Mouse (Mus musculus): Measurements from ENCODE around the gene Fam19a4. TPM values are rescaled to one million over a fixed set of nuclear protein-coding genes. Genes with fewer than 3 reads are reported as not detected.

Fam19a4 gene
- polyA plus RNA-seq, 1 experiment from 2014 or later = 2.6 TPM

- DNase-seq (ENCODE audit: low spot score) (no peak), ATAC-seq (ENCODE audit: low FRiP score) (no peak)
- Histone ChIP-seq H3K4me2 (replicated peaks) (no peak overlapping the region), H3K9ac (no peak overlapping the region), H3K27ac (no peak overlapping the region), H3K4me1 (replicated peaks; ENCODE audit: control insufficient read depth, insufficient read depth, low read length) (peaks cover 5% of the 10 kb centered on the region; the same call in 1 of the 2 replicates), H3K27me3 (ENCODE audit: control insufficient read depth, insufficient read depth, low read length) (no peaks in the 10 kb centered on the region), H3K4me3 (replicated peaks; ENCODE audit: low read length) (no peak overlapping the region), H3K36me3 (replicated peaks; ENCODE audit: control insufficient read depth, insufficient read depth) (no peaks in the 10 kb centered on the region), H3K9me3 (ENCODE audit: control insufficient read depth, low read length) (no peaks in the 10 kb centered on the region)
- 40% methylated on average over 8 of the region's 8 CpGs for WGBS
These were observed 7.9 kb downstream of the Fam19a4 start for GRCm38 (mm10) chr6:97052196-97052770.

DNA sequence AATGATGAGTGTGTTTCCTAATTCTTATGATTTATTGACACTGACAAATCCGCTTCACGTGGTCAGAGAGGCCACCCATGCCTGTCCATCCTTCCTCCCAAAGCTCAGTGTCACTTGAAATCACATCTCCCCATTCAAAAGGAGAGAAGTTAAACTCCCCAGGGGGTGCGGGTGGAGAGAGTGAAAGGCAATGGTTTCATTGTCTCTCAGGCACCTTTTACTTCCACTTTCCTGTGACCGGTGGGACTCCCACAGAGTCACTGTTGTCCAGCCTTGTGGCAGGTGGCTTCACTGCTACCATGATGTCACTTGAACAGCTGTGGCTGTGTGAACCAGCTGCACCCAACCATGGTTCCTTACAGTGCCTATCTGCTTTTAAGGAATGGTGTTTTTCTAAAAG lies 11.8 kb downstream of the Fam19a4 start:
- Histone ChIP-seq H3K9ac (no peak overlapping the region), H3K4me1 (replicated peaks; ENCODE audit: control insufficient read depth, insufficient read depth, low read length) (peaks cover 5% of the 10 kb centered on the region; the same call in 1 of the 2 replicates), H3K4me2 (replicated peaks) (no peak overlapping the region), H3K9me3 (ENCODE audit: control insufficient read depth, low read length) (no peaks in the 10 kb centered on the region), H3K27ac (no peak overlapping the region), H3K27me3 (ENCODE audit: control insufficient read depth, insufficient read depth, low read length) (no peaks in the 10 kb centered on the region), H3K36me3 (replicated peaks; ENCODE audit: control insufficient read depth, insufficient read depth) (no peaks in the 10 kb centered on the region), H3K4me3 (replicated peaks; ENCODE audit: low read length) (no peak overlapping the region)
- no peak for DNase-seq (ENCODE audit: low spot score)
- 17% methylated on average over 4 of the region's 4 CpGs for WGBS
- ATAC-seq (ENCODE audit: low FRiP score) = no peak

GRCm38 (mm10) chr6:97046541-97046940 lies 13.7 kb downstream of the Fam19a4 start:
- Histone ChIP-seq H3K36me3 (replicated peaks; ENCODE audit: control insufficient read depth, insufficient read depth) (no peaks in the 10 kb centered on the region), H3K4me3 (replicated peaks; ENCODE audit: low read length) (no peak overlapping the region), H3K4me1 (replicated peaks; ENCODE audit: control insufficient read depth, insufficient read depth, low read length) (no peaks in the 10 kb centered on the region), H3K4me2 (replicated peaks) (no peak overlapping the region), H3K27me3 (ENCODE audit: control insufficient read depth, insufficient read depth, low read length) (no peaks in the 10 kb centered on the region), H3K9me3 (ENCODE audit: control insufficient read depth, low read length) (no peaks in the 10 kb centered on the region), H3K9ac (no peak overlapping the region), H3K27ac (no peak overlapping the region)
- no peak for DNase-seq (ENCODE audit: low spot score)
- no peak for ATAC-seq (ENCODE audit: low FRiP score)
- WGBS = 83% methylated on average over 4 of the region's 4 CpGs

- ATAC-seq (ENCODE audit: low FRiP score) = no peak
- Histone ChIP-seq H3K27ac (no peak overlapping the region), H3K27me3 (ENCODE audit: control insufficient read depth, insufficient read depth, low read length) (no peaks in the 10 kb centered on the region), H3K4me2 (replicated peaks) (no peak overlapping the region), H3K9me3 (ENCODE audit: control insufficient read depth, low read length) (no peaks in the 10 kb centered on the region), H3K4me3 (replicated peaks; ENCODE audit: low read length) (no peak overlapping the region), H3K36me3 (replicated peaks; ENCODE audit: control insufficient read depth, insufficient read depth) (no peaks in the 10 kb centered on the region), H3K4me1 (replicated peaks; ENCODE audit: control insufficient read depth, insufficient read depth, low read length) (no peaks in the 10 kb centered on the region), H3K9ac (no peak overlapping the region)
- 50% methylated on average over 5 of the region's 5 CpGs for WGBS
- DNase-seq (ENCODE audit: low spot score) = peak; percentile 87
These were observed 33.0 kb downstream of the Fam19a4 start for GRCm38 (mm10) chr6:97027110-97027677.

DNA sequence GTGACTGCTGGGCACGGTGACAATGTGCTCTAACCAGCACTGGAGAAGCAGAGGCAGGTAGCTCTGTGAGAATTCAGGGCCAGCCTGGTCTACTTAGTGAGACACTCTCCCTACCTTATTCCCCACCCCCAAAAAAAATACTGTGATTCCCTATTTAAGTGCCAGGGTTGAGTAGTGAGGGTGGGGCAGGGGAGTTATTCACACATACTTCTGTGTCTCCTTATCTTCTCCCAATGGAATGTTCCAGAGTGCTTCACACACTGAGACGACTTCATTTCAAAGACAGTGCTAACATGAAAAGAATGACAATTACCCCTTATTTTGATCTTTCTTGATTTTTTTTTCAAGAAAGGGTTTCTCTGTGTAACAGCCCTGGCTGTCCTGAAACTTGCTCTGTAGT lies 40.9 kb downstream of the Fam19a4 start:
- H3K4me3 ChIP-seq (replicated peaks; ENCODE audit: low read length) = no peak overlapping the region
- no peak for DNase-seq (ENCODE audit: low spot score)
- H3K27ac ChIP-seq = no peak overlapping the region
- WGBS = 80% methylated on average over 2 of the region's 2 CpGs
- no peaks in the 10 kb centered on the region for H3K9me3 ChIP-seq (ENCODE audit: control insufficient read depth, low read length)
- no peaks in the 10 kb centered on the region for H3K4me1 ChIP-seq (replicated peaks; ENCODE audit: control insufficient read depth, insufficient read depth, low read length)
- no peaks in the 10 kb centered on the region for H3K27me3 ChIP-seq (ENCODE audit: control insufficient read depth, insufficient read depth, low read length)
- H3K9ac ChIP-seq = no peak overlapping the region
- H3K4me2 ChIP-seq (replicated peaks) = no peak overlapping the region
- H3K36me3 ChIP-seq (replicated peaks; ENCODE audit: control insufficient read depth, insufficient read depth) = no peaks in the 10 kb centered on the region
- no peak for ATAC-seq (ENCODE audit: low FRiP score)

DNA sequence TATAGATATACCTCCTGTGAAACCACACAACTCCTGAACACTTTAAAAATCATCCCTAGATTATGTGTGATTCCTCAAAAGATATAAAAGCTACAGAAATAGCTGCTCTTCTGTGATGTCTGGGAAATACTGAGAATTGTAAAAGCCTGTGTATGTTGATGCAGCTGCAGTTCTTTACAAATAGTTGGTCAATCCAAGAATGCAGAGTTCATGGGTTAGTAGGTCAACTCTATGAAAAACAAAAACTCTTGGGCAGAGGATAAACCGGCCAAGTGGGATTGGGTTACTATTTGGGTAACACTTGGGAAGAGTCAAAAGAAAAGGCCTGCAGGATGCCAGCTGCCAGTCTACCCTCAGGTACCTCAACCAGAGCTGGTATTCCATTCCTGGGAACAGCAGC lies 43.5 kb downstream of the Fam19a4 start:
- 85% methylated on average over 1 of the region's 1 CpGs for WGBS
- no peak for ATAC-seq (ENCODE audit: low FRiP score)
- H3K4me3 ChIP-seq (replicated peaks; ENCODE audit: low read length) = no peak overlapping the region

DNA sequence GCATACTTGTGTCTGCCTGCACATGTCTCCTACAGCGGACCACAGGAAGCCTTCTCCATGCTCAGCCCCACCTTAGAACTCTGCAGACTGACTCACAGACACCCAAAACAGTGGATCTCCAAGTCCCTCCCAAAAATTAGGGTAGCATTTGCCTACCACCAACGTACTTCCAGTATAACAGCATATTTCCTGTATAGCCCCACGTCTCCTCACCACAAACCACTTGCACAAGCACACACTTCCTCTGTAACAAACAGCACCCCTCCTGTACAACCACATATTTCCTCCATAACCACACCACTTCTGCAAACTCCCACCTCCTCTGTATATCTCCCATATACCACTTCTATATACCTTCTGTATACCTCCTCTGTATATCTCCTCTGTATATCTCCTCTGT lies 44.2 kb downstream of the Fam19a4 start:
- Histone ChIP-seq H3K27me3 (ENCODE audit: control insufficient read depth, insufficient read depth, low read length) (no peaks in the 10 kb centered on the region), H3K36me3 (replicated peaks; ENCODE audit: control insufficient read depth, insufficient read depth) (no peaks in the 10 kb centered on the region), H3K9ac (no peak overlapping the region), H3K27ac (no peak overlapping the region), H3K4me3 (replicated peaks; ENCODE audit: low read length) (no peak overlapping the region), H3K4me2 (replicated peaks) (no peak overlapping the region), H3K9me3 (ENCODE audit: control insufficient read depth, low read length) (no peaks in the 10 kb centered on the region), H3K4me1 (replicated peaks; ENCODE audit: control insufficient read depth, insufficient read depth, low read length) (no peaks in the 10 kb centered on the region)
- ATAC-seq (ENCODE audit: low FRiP score) = no peak
- DNase-seq (ENCODE audit: low spot score) = no peak
- 86% methylated on average over 3 of the region's 3 CpGs for WGBS

More for the DNA sequence above, 43.5 kb downstream of the Fam19a4 start:
- Histone ChIP-seq H3K4me1 (replicated peaks; ENCODE audit: control insufficient read depth, insufficient read depth, low read length) (no peaks in the 10 kb centered on the region), H3K36me3 (replicated peaks; ENCODE audit: control insufficient read depth, insufficient read depth) (no peaks in the 10 kb centered on the region), H3K4me2 (replicated peaks) (no peak overlapping the region), H3K27me3 (ENCODE audit: control insufficient read depth, insufficient read depth, low read length) (no peaks in the 10 kb centered on the region), H3K9ac (no peak overlapping the region), H3K9me3 (ENCODE audit: control insufficient read depth, low read length) (no peaks in the 10 kb centered on the region), H3K27ac (no peak overlapping the region)
- DNase-seq (ENCODE audit: low spot score) = no peak

GRCm38 (mm10) chr6:97006513-97007094 lies 53.6 kb downstream of the Fam19a4 start:
- WGBS = 45% methylated on average over 8 of the region's 8 CpGs
- H3K9me3 ChIP-seq (ENCODE audit: control insufficient read depth, low read length) = no peaks in the 10 kb centered on the region
- no peak overlapping the region for H3K4me2 ChIP-seq (replicated peaks)

DNA sequence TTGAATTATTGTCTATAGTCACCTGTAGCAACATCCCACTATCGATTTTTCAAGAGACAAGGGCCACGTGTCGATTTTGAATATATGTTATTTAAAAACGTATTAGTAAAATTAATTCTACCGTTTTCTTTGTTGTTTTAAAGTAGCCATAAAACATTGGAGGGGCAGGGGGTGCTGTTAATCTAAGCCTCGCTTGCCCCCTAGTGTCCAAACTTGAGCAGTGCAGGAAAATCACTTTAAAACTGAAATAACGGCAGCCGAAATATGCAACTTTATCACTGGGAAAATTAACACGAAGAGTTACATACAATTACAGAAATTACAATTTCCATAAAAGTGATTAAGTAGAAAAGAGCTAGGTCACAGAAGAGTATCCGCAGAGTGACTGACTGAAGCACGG lies 55.2 kb downstream of the Fam19a4 start:
- 23% methylated on average over 11 of the region's 11 CpGs for WGBS

More at GRCm38 (mm10) chr6:97006513-97007094, 53.6 kb downstream of the Fam19a4 start:
- Histone ChIP-seq H3K4me1 (replicated peaks; ENCODE audit: control insufficient read depth, insufficient read depth, low read length) (no peaks in the 10 kb centered on the region), H3K4me3 (replicated peaks; ENCODE audit: low read length) (no peak overlapping the region), H3K27me3 (ENCODE audit: control insufficient read depth, insufficient read depth, low read length) (no peaks in the 10 kb centered on the region), H3K9ac (no peak overlapping the region), H3K36me3 (replicated peaks; ENCODE audit: control insufficient read depth, insufficient read depth) (no peaks in the 10 kb centered on the region), H3K27ac (no peak overlapping the region)
- ATAC-seq (ENCODE audit: low FRiP score) (no peak), DNase-seq (ENCODE audit: low spot score) (peak; percentile 86)

More for the DNA sequence above, 55.2 kb downstream of the Fam19a4 start:
- Histone ChIP-seq H3K27me3 (ENCODE audit: control insufficient read depth, insufficient read depth, low read length) (no peaks in the 10 kb centered on the region), H3K4me2 (replicated peaks) (no peak overlapping the region), H3K4me1 (replicated peaks; ENCODE audit: control insufficient read depth, insufficient read depth, low read length) (no peaks in the 10 kb centered on the region), H3K9me3 (ENCODE audit: control insufficient read depth, low read length) (no peaks in the 10 kb centered on the region), H3K4me3 (replicated peaks; ENCODE audit: low read length) (no peak overlapping the region), H3K36me3 (replicated peaks; ENCODE audit: control insufficient read depth, insufficient read depth) (no peaks in the 10 kb centered on the region), H3K9ac (no peak overlapping the region), H3K27ac (no peak overlapping the region)
- peak; percentile 84 for DNase-seq (ENCODE audit: low spot score)
- ATAC-seq (ENCODE audit: low FRiP score) = no peak
